Mouse (Mus musculus): ENCODE data around the gene Espl1. TPM values are rescaled to one million over a fixed set of nuclear protein-coding genes. Genes with fewer than 3 reads are reported as not detected.
A peak's percentile ranks its signal among the peaks of the same experiment; 100 is the strongest.

Gene Espl1
- total and polyA plus RNA-seq, 3 experiments, result 1.0 to 1.6 (median 1.4) TPM

DNA sequence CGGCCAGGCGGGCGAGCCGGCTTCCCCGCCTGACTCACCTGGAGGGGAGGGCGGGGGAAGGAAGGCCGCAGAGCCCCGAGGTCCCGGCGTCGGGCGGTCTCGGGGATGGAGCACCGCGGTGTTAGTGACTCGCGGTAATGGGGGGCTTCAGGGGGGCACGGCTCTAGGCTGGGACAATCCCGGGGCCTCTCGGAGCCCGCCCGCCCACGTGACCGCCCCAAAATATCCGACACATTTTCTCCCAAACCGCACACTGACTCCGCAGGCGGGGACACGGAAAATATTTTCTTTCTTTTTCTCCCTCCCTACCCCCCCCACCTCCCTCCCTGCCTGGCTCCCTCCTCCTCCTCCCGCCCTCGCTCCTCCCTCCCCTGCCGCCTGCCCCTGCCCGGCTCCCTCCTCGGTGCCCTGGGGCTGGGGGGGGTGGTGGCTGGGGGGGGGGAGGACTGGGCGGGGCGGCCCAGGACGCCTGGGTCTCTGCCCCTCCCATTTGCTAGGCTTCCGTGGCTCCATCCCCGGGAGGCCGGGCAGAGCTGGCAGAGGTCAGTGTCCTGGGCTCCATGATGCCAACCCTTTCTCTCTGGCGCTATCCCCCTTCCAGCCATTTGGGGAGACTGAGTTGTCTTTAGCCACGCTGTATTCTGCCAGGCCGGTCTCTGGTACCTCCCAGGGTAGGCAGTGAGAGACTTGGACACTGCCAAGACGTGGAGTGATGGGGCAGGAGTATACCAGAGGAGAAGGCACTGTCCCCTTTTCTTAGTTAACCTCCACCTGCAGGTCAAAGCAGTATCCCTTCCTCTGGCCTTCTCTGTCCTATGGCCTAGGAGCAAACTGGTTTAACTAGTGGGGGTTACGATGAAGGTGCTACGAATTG lies 38.6 kb upstream of the Espl1 start, which contains the start of gene Rarg:
Gene Rarg (minus strand): TSS at position 316 of the 874 bp plus-strand sequence.
- peak within 1 kb of the TSS; percentile 81 for H3K27ac ChIP-seq
- DNase-seq, result peak; percentile 69 to 72
- peak; percentile 12; the same call in 1 of the 2 replicates for TF ChIP-seq POLR2A (IDR thresholded peaks at IDR 0.05; ENCODE audit: insufficient read depth, low read depth, low read length)
- no peak for TF ChIP-seq CTCF (IDR thresholded peaks at IDR 0.05)

DNA sequence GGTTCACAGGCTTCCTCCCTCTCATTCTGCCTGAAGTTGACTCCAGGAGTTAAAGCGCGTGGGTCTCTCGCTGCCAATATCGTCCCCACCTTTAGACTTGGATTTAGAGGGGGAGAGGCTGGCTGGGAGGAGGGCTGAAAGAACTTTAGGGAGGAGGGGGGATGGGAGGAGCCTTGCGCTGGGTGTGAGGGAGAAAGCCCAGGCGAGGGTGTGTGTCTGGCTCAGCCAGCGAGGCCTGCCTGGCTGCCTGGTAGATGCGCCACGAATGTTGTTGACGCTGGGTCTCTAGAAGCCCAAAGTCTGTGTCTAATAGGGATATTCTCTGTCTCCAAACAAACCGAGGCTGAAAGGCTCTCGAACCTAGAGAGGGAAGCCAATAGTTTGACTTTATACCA lies 38.0 kb upstream of the Espl1 start:
- DNase-seq, result peak; percentile 75 to 76
- Histone ChIP-seq H3K79me2 (replicated peaks; ENCODE audit: control insufficient read depth, insufficient read depth, low read length) (no peaks in the 10 kb centered on the region), H3K4me3 (peak overlapping the region; percentile 60), H3K36me3 (ENCODE audit: control insufficient read depth, insufficient read depth, low read length) (no peaks in the 10 kb centered on the region), H3K27ac (peak overlapping the region; percentile 81), H3K27me3 (ENCODE audit: control insufficient read depth, insufficient read depth, low read length) (no peaks in the 10 kb centered on the region), H3K4me1 (ENCODE audit: control insufficient read depth, insufficient read depth, low read length) (peaks cover 8% of the 10 kb centered on the region; the same call in 1 of the 2 replicates), H3K9ac (ENCODE audit: low read depth, low read length) (peak overlapping the region; percentile 91)
- TF ChIP-seq POLR2A (IDR thresholded peaks at IDR 0.05; ENCODE audit: insufficient read depth, low read depth, low read length), result peak; percentile 64
- TF ChIP-seq CTCF (IDR thresholded peaks at IDR 0.05), result no peak
- intact Hi-C loops (cut with DNase I), result no loop called here
- 53% methylated on average over 12 of the region's 12 CpGs for WGBS

More for the DNA sequence above, 38.6 kb upstream of the Espl1 start, which contains the start of gene Rarg:
- H3K79me2 ChIP-seq (replicated peaks; ENCODE audit: control insufficient read depth, insufficient read depth, low read length), result no peaks in the 10 kb centered on the region
- no peaks in the 10 kb centered on the region for H3K36me3 ChIP-seq (ENCODE audit: control insufficient read depth, insufficient read depth, low read length)
- intact Hi-C loops (cut with DNase I), result no loop called here
- H3K27me3 ChIP-seq (ENCODE audit: control insufficient read depth, insufficient read depth, low read length), result no peaks in the 10 kb centered on the region
- peak within 1 kb of the TSS; percentile 91 for H3K9ac ChIP-seq (ENCODE audit: low read depth, low read length)
- peak within 1 kb of the TSS; percentile 60 for H3K4me3 ChIP-seq
- peaks cover 8% of the 10 kb centered on the region; the same call in 1 of the 2 replicates for H3K4me1 ChIP-seq (ENCODE audit: control insufficient read depth, insufficient read depth, low read length)
- WGBS, result 5% methylated on average over 39 of the region's 46 CpGs

DNA sequence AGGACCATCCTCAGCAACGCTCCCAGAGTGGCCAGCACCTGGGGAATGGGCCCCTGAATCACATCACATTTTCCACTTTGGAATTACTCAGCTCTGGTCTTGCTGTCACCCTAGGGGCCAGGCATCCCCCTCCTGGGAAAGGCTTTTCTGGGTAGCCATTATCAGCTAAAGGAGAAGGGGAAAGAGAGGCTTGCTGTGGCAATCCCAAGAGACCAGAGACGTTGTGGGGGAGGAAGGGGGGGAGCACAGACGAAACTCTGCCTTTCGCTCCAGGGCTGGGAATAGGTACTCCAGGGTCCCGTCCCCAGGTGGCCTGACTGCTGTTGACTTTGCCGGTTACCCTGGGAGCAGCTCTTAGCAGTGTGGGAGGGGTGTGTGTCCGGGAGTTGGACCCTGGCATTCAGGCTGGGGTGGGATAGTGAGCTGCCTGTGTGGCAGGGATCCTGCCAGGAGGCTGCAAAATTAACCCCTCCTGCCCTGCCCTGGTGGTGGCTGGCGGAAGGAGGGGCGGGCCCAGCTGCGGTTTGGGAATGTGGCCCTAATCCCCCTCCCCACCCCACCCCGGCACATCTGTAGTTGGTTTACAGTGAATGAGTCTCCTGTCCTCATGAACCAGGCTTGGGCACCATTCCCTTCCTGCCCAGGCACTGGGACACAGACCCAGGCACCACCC lies 37.3 kb upstream of the Espl1 start:
- Histone ChIP-seq H3K4me3 (no peak overlapping the region; the same call in 1 of the 2 replicates), H3K36me3 (ENCODE audit: control insufficient read depth, insufficient read depth, low read length) (no peaks in the 10 kb centered on the region)

DNA sequence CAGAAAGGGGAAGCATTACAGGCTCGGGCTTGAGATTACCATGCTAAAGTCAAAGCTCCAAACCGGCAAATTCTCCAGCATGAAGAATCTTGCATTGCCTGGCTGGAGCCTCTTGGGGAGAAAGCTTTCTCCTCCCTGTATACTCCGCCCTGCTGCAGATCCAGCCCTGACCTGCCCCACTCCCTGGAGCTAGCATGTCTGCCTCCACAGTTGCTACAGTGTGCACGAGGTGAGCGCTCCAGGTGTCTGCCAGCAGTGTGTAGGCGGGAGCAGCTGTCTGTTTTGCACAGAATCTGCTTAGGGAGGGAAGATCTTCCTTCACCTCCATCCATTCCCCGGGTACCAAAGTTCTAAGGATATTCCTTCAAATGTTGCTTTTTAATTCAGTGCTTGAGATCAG lies 33.5 kb upstream of the Espl1 start:
- WGBS, result 59% methylated on average over 7 of the region's 7 CpGs
- no peak for DNase-seq
- Histone ChIP-seq H3K9ac (ENCODE audit: low read depth, low read length) (no peak overlapping the region), H3K27me3 (ENCODE audit: control insufficient read depth, insufficient read depth, low read length) (no peaks in the 10 kb centered on the region), H3K36me3 (ENCODE audit: control insufficient read depth, insufficient read depth, low read length) (no peaks in the 10 kb centered on the region), H3K27ac (no peak overlapping the region), H3K4me1 (ENCODE audit: control insufficient read depth, insufficient read depth, low read length) (peaks cover 6% of the 10 kb centered on the region; the same call in 1 of the 2 replicates), H3K79me2 (replicated peaks; ENCODE audit: control insufficient read depth, insufficient read depth, low read length) (no peaks in the 10 kb centered on the region), H3K4me3 (no peak overlapping the region)
- no peak for TF ChIP-seq CTCF (IDR thresholded peaks at IDR 0.05)
- TF ChIP-seq POLR2A (IDR thresholded peaks at IDR 0.05; ENCODE audit: insufficient read depth, low read depth, low read length), result no peak
- no peak for TF ChIP-seq EP300 (IDR thresholded peaks at IDR 0.05; ENCODE audit: insufficient read depth, low read depth, low read length)
- intact Hi-C loops (cut with DNase I), result no loop called here

More for the DNA sequence above, 37.3 kb upstream of the Espl1 start:
- H3K4me1 ChIP-seq (ENCODE audit: control insufficient read depth, insufficient read depth, low read length), result peaks cover 8% of the 10 kb centered on the region; the same call in 1 of the 2 replicates
- no peaks in the 10 kb centered on the region for H3K27me3 ChIP-seq (ENCODE audit: control insufficient read depth, insufficient read depth, low read length)
- TF ChIP-seq CTCF (IDR thresholded peaks at IDR 0.05) (no peak), EP300 (IDR thresholded peaks at IDR 0.05; ENCODE audit: insufficient read depth, low read depth, low read length) (no peak), POLR2A (IDR thresholded peaks at IDR 0.05; ENCODE audit: insufficient read depth, low read depth, low read length) (no peak)
- peak in 1 of 2 experiments; percentile 20 for DNase-seq
- no peak overlapping the region for H3K9ac ChIP-seq (ENCODE audit: low read depth, low read length)
- WGBS, result 49% methylated on average over 11 of the region's 11 CpGs
- intact Hi-C loops (cut with DNase I), result no loop called here
- H3K27ac ChIP-seq, result peak overlapping the region; percentile 81
- no peaks in the 10 kb centered on the region for H3K79me2 ChIP-seq (replicated peaks; ENCODE audit: control insufficient read depth, insufficient read depth, low read length)

DNA sequence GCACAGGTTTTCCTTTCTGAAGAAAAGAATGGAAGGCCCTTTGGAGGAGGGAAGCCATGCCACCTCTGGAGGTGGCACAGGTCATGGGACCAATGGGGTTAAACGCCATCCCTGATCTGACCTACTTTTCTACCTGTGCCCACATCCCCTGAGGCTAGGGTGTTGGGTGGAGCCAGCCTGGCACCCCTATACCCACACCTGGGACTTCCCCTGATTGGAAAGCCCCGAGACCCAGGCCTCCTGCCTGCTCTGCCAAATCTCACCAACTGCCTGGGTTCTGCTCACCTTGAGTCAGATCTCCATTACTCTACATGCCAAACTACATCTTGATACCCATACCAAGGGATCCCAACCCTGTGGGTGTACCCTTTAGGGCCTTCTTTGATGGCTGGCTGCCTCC lies 33.0 kb upstream of the Espl1 start:
- WGBS, result 86% methylated on average over 2 of the region's 2 CpGs
- Histone ChIP-seq H3K27me3 (ENCODE audit: control insufficient read depth, insufficient read depth, low read length) (no peaks in the 10 kb centered on the region), H3K27ac (no peak overlapping the region), H3K79me2 (replicated peaks; ENCODE audit: control insufficient read depth, insufficient read depth, low read length) (no peaks in the 10 kb centered on the region), H3K4me3 (no peak overlapping the region), H3K4me1 (ENCODE audit: control insufficient read depth, insufficient read depth, low read length) (peaks cover 2% of the 10 kb centered on the region; the same call in 1 of the 2 replicates), H3K36me3 (ENCODE audit: control insufficient read depth, insufficient read depth, low read length) (no peaks in the 10 kb centered on the region), H3K9ac (ENCODE audit: low read depth, low read length) (no peak overlapping the region)
- TF ChIP-seq CTCF (IDR thresholded peaks at IDR 0.05) (no peak), POLR2A (IDR thresholded peaks at IDR 0.05; ENCODE audit: insufficient read depth, low read depth, low read length) (no peak), EP300 (IDR thresholded peaks at IDR 0.05; ENCODE audit: insufficient read depth, low read depth, low read length) (no peak)
- intact Hi-C loops (cut with DNase I), result no loop called here
- no peak for DNase-seq

Measured in heart, adult 2 months (tissue).